ENCODE assay signal across 17 mouse cellular contexts in genomic region chr4:55041106-55041730, GRCm38 (mm10).
DNase-seq lines count a peak whose midpoint lies in the region; ATAC-seq and TF ChIP-seq lines count a peak whose summit lies in the region.
"Had no signal": no experiment of that assay in that cellular context is flagged by ENCODE, and none has a peak within 500 bp of the region (broad histone marks: within the 10 kb centered on the region; RNA-seq: fewer than 3 reads in every experiment).

No protein-coding gene starts in this region.

- DNase-seq in embryonic facial prominence, embryonic 10.5 days (ENCODE audit: low spot score) = no peak
- no peak for DNase-seq in hindbrain, embryonic 10.5 days (ENCODE audit: low spot score)
- DNase-seq in testis, postnatal 10 days (ENCODE audit: low spot score) = no peak
- no peak for DNase-seq in embryo, embryonic 10 days (ENCODE audit: low spot score)
- DNase-seq: adrenal gland, postnatal 14 days; B cell, adult 2 months; kidney, adult 2 months; kidney, postnatal 36 days; lung, embryonic 14.5 days; thymus, postnatal 36 days had no signal

- 74% methylated on average over 6 of the region's 6 CpGs for WGBS in embryonic facial prominence, embryonic 13.5 days
- 91% methylated on average over 6 of the region's 6 CpGs for WGBS in embryonic facial prominence, embryonic 10.5 days
- WGBS in hindbrain, embryonic 13.5 days = 90% methylated on average over 6 of the region's 6 CpGs
- 90% methylated on average over 6 of the region's 6 CpGs for WGBS in hindbrain, embryonic 10.5 days

- H3K4me1 ChIP-seq in embryonic facial prominence, embryonic 13.5 days = peaks cover 39% of the 10 kb centered on the region
- peaks cover 38% of the 10 kb centered on the region for H3K4me1 ChIP-seq in embryonic facial prominence, embryonic 10.5 days
- peaks cover 34% of the 10 kb centered on the region for H3K4me1 ChIP-seq in hindbrain, embryonic 13.5 days (replicated peaks)
- peaks cover 25% of the 10 kb centered on the region for H3K4me1 ChIP-seq in hindbrain, embryonic 10.5 days (replicated peaks)
- H3K4me1 ChIP-seq in testis, adult 2 months (ENCODE audit: control insufficient read depth, insufficient read depth, low read length) = no peaks in the 10 kb centered on the region

- H3K4me3 ChIP-seq in embryonic facial prominence, embryonic 13.5 days = no peak overlapping the region
- no peak overlapping the region for H3K4me3 ChIP-seq in embryonic facial prominence, embryonic 10.5 days
- H3K4me3 ChIP-seq in hindbrain, embryonic 13.5 days = no peak overlapping the region
- no peak overlapping the region for H3K4me3 ChIP-seq in hindbrain, embryonic 10.5 days
- H3K4me3 ChIP-seq in testis, adult 2 months (ENCODE audit: control insufficient read depth, low read depth, low read length) = peak overlapping the region; percentile 36
- H3K4me3 ChIP-seq: embryonic facial prominence, embryonic 12.5 days; forebrain, embryonic 12.5 days had no signal

- peaks cover 23% of the 10 kb centered on the region for H3K36me3 ChIP-seq in embryonic facial prominence, embryonic 13.5 days
- H3K36me3 ChIP-seq in embryonic facial prominence, embryonic 10.5 days (replicated peaks) = peaks cover 100% of the 10 kb centered on the region
- peaks cover 44% of the 10 kb centered on the region for H3K36me3 ChIP-seq in hindbrain, embryonic 13.5 days
- peaks cover 97% of the 10 kb centered on the region for H3K36me3 ChIP-seq in hindbrain, embryonic 10.5 days
- no peaks in the 10 kb centered on the region for H3K36me3 ChIP-seq in testis, adult 2 months (ENCODE audit: control insufficient read depth, insufficient read depth, low read length)

- no peak overlapping the region for H3K9ac ChIP-seq in embryonic facial prominence, embryonic 13.5 days
- H3K9ac ChIP-seq in hindbrain, embryonic 13.5 days = no peak overlapping the region
- H3K9ac ChIP-seq: embryonic facial prominence, embryonic 12.5 days; forebrain, embryonic 12.5 days; lung, embryonic 14.5 days had no signal

- ATAC-seq in embryonic facial prominence, embryonic 13.5 days (ENCODE audit: insufficient number of reproducible peaks, insufficient read depth, low FRiP score, low TSS enrichment, low read depth) = no peak
- no peak for ATAC-seq in hindbrain, embryonic 13.5 days (ENCODE audit: low FRiP score)

- peak overlapping the region; percentile 28; the same call in 1 of the 2 replicates for H3K27ac ChIP-seq in embryonic facial prominence, embryonic 13.5 days
- no peak overlapping the region for H3K27ac ChIP-seq in embryonic facial prominence, embryonic 10.5 days (replicated peaks)
- H3K27ac ChIP-seq in hindbrain, embryonic 13.5 days = peak overlapping the region; percentile 58
- no peak overlapping the region for H3K27ac ChIP-seq in hindbrain, embryonic 10.5 days
- no peak overlapping the region for H3K27ac ChIP-seq in testis, adult 2 months (ENCODE audit: control insufficient read depth, insufficient read depth, low read depth, low read length)
- H3K27ac ChIP-seq: stomach, postnatal 0 days had no signal

- no peak overlapping the region for H3K4me2 ChIP-seq in embryonic facial prominence, embryonic 13.5 days
- no peak overlapping the region for H3K4me2 ChIP-seq in hindbrain, embryonic 13.5 days
- H3K4me2 ChIP-seq: embryonic facial prominence, embryonic 12.5 days; forebrain, embryonic 12.5 days; liver, embryonic 11.5 days; lung, embryonic 14.5 days had no signal

- TF ChIP-seq CTCF in testis, adult 2 months (IDR thresholded peaks at IDR 0.05; ENCODE audit: control insufficient read depth, insufficient read depth, insufficient replicate concordance, low read depth, low read length) = no peak

- no peaks in the 10 kb centered on the region for H3K9me3 ChIP-seq in embryonic facial prominence, embryonic 13.5 days
- H3K9me3 ChIP-seq in embryonic facial prominence, embryonic 10.5 days = no peaks in the 10 kb centered on the region
- no peaks in the 10 kb centered on the region for H3K9me3 ChIP-seq in hindbrain, embryonic 13.5 days
- no peaks in the 10 kb centered on the region for H3K9me3 ChIP-seq in hindbrain, embryonic 10.5 days
- H3K9me3 ChIP-seq: embryonic facial prominence, embryonic 12.5 days; forebrain, embryonic 12.5 days had no signal

- no peak for TF ChIP-seq POLR2A in testis, adult 2 months (IDR thresholded peaks at IDR 0.05; ENCODE audit: control insufficient read depth, low read depth, low read length)

- no peaks in the 10 kb centered on the region for H3K27me3 ChIP-seq in embryonic facial prominence, embryonic 13.5 days
- no peaks in the 10 kb centered on the region for H3K27me3 ChIP-seq in embryonic facial prominence, embryonic 10.5 days (replicated peaks; ENCODE audit: low read depth, poor library complexity, severe bottlenecking)
- no peaks in the 10 kb centered on the region for H3K27me3 ChIP-seq in hindbrain, embryonic 13.5 days
- no peaks in the 10 kb centered on the region for H3K27me3 ChIP-seq in hindbrain, embryonic 10.5 days (ENCODE audit: insufficient read depth, poor library complexity, severe bottlenecking)
- no peaks in the 10 kb centered on the region for H3K27me3 ChIP-seq in testis, adult 2 months (ENCODE audit: control insufficient read depth, insufficient read depth, low read length)
- H3K27me3 ChIP-seq: embryonic facial prominence, embryonic 12.5 days; forebrain, embryonic 12.5 days had no signal

Comparison
In these comparisons a context has a peak if more than half of its experiments do, and no peak if none do; other contexts are left out.
1. H3K27ac ChIP-seq: peak in embryonic facial prominence, embryonic 13.5 days (single experiment) and hindbrain, embryonic 13.5 days (single experiment); none in embryonic facial prominence, embryonic 10.5 days (single experiment), hindbrain, embryonic 10.5 days (single experiment) and testis, adult 2 months (single experiment).